14 mouse cellular contexts compared by ENCODE assay signal in the genomic region with DNA sequence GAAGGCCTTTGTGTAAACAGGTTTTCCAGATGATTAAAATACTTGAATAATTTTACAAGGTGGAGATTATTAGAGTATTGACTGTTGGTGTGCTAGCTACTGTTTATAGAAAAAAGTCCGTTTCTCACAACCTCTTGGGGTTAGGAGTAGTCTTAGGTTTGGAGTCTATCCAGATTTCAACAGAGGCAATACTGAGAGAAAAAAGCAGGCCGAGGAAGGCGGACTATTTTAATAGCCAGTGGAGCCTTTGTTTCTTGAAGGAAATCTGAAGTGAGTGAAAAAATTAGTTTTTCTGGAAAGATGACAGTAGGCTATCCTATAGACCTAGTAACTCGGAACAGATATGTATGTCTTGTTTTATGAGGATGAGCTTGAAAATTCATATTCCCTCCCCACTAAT. TPM values are rescaled to one million over a fixed set of nuclear protein-coding genes. Genes with fewer than 3 reads are reported as not detected.
DNase-seq lines count a peak whose midpoint lies in the region; ATAC-seq and TF ChIP-seq lines count a peak whose summit lies in the region.
"Had no signal": no experiment of that assay in that cellular context is flagged by ENCODE, and none has a peak within 500 bp of the region (broad histone marks: within the 10 kb centered on the region; RNA-seq: fewer than 3 reads in every experiment).

No protein-coding gene starts in this region.

- no peak overlapping the region for H3K27ac ChIP-seq in heart, embryonic 15.5 days
- no peak overlapping the region for H3K27ac ChIP-seq in heart, embryonic 11.5 days (ENCODE audit: low read depth, low read length)
- H3K27ac ChIP-seq in lung, postnatal 0 days (ENCODE audit: low read length) = no peak overlapping the region
- no peak overlapping the region for H3K27ac ChIP-seq in neural tube, embryonic 15.5 days (replicated peaks)

- peak overlapping the region; percentile 85 for H3K4me3 ChIP-seq in heart, embryonic 15.5 days
- H3K4me3 ChIP-seq in heart, embryonic 11.5 days (ENCODE audit: low read depth, low read length) = no peak overlapping the region
- H3K4me3 ChIP-seq in lung, postnatal 0 days (ENCODE audit: low read depth, low read length) = no peak overlapping the region
- H3K4me3 ChIP-seq in neural tube, embryonic 15.5 days (replicated peaks) = no peak overlapping the region

- no peak overlapping the region for H3K9ac ChIP-seq in heart, embryonic 15.5 days
- H3K9ac ChIP-seq in heart, embryonic 11.5 days (ENCODE audit: low read depth, low read length) = no peak overlapping the region
- H3K9ac ChIP-seq in lung, postnatal 0 days (replicated peaks; ENCODE audit: low read depth) = no peak overlapping the region
- no peak overlapping the region for H3K9ac ChIP-seq in neural tube, embryonic 15.5 days (replicated peaks)

- TF ChIP-seq EP300 in lung, postnatal 0 days (IDR thresholded peaks at IDR 0.05) = no peak

- DNase-seq in lung, postnatal 0 days (ENCODE audit: low spot score) = no peak
- DNase-seq in lung, postnatal 25 days (ENCODE audit: low spot score) = no peak
- DNase-seq in adipocyte (ENCODE audit: low spot score) = peak; percentile 51
- no peak for DNase-seq in embryo, embryonic 11 days
- DNase-seq: cerebellum, adult 11 months; kidney, postnatal 36 days; retina, postnatal 1 day; thymus, adult 18-20 months had no signal

- ATAC-seq in heart, embryonic 15.5 days (replicated peaks; ENCODE audit: insufficient number of reproducible peaks, insufficient read depth, low FRiP score, low read depth) = no peak
- no peak for ATAC-seq in heart, embryonic 11.5 days (replicated peaks; ENCODE audit: insufficient number of reproducible peaks, low FRiP score, low TSS enrichment)
- ATAC-seq in lung, postnatal 0 days = no peak
- ATAC-seq in neural tube, embryonic 15.5 days (ENCODE audit: low FRiP score) = no peak
- no peak for ATAC-seq in erythroid progenitor cell, adult 5-6 weeks (replicated peaks; ENCODE audit: low FRiP score, poor library complexity, severe bottlenecking)

- no peaks in the 10 kb centered on the region for H3K9me3 ChIP-seq in heart, embryonic 15.5 days (replicated peaks)
- H3K9me3 ChIP-seq in heart, embryonic 11.5 days (replicated peaks; ENCODE audit: control insufficient read depth, low read length) = no peaks in the 10 kb centered on the region
- no peaks in the 10 kb centered on the region for H3K9me3 ChIP-seq in lung, postnatal 0 days (ENCODE audit: low read length)
- no peaks in the 10 kb centered on the region for H3K9me3 ChIP-seq in neural tube, embryonic 15.5 days (replicated peaks)
- H3K9me3 ChIP-seq: embryonic facial prominence, embryonic 12.5 days had no signal

- H3K36me3 ChIP-seq in heart, embryonic 15.5 days = peaks cover 18% of the 10 kb centered on the region
- H3K36me3 ChIP-seq in heart, embryonic 11.5 days (ENCODE audit: control insufficient read depth, insufficient read depth, low read length) = peaks cover 13% of the 10 kb centered on the region; the same call in 1 of the 2 replicates
- no peaks in the 10 kb centered on the region for H3K36me3 ChIP-seq in lung, postnatal 0 days (ENCODE audit: insufficient read depth, low read length)
- H3K36me3 ChIP-seq in neural tube, embryonic 15.5 days = peaks cover 29% of the 10 kb centered on the region

- peak overlapping the region; percentile 82 for H3K4me2 ChIP-seq in heart, embryonic 15.5 days
- H3K4me2 ChIP-seq in heart, embryonic 11.5 days = no peak overlapping the region; the same call in 1 of the 2 replicates
- H3K4me2 ChIP-seq in lung, postnatal 0 days (replicated peaks; ENCODE audit: low read depth, low read length) = peak overlapping the region; percentile 71
- peak overlapping the region; percentile 66 for H3K4me2 ChIP-seq in neural tube, embryonic 15.5 days

- peaks cover 15% of the 10 kb centered on the region for H3K4me1 ChIP-seq in heart, embryonic 15.5 days (replicated peaks)
- H3K4me1 ChIP-seq in heart, embryonic 11.5 days (ENCODE audit: control insufficient read depth, insufficient read depth, low read length) = no peaks in the 10 kb centered on the region; the same call in 1 of the 2 replicates
- peaks cover 6% of the 10 kb centered on the region for H3K4me1 ChIP-seq in lung, postnatal 0 days (ENCODE audit: insufficient read depth, low read depth, low read length)
- peaks cover 25% of the 10 kb centered on the region for H3K4me1 ChIP-seq in neural tube, embryonic 15.5 days

- no peak for TF ChIP-seq CTCF in lung, postnatal 0 days (IDR thresholded peaks at IDR 0.05)

- no peaks in the 10 kb centered on the region for H3K27me3 ChIP-seq in heart, embryonic 15.5 days
- H3K27me3 ChIP-seq in heart, embryonic 11.5 days (ENCODE audit: control insufficient read depth, insufficient read depth, low read length) = no peaks in the 10 kb centered on the region
- H3K27me3 ChIP-seq in lung, postnatal 0 days (replicated peaks; ENCODE audit: insufficient read depth, low read length) = no peaks in the 10 kb centered on the region
- H3K27me3 ChIP-seq in neural tube, embryonic 15.5 days (replicated peaks) = no peaks in the 10 kb centered on the region
- H3K27me3 ChIP-seq: embryonic facial prominence, embryonic 12.5 days had no signal

- 93% methylated on average over 4 of the region's 4 CpGs for WGBS in heart, embryonic 15.5 days
- 92% methylated on average over 4 of the region's 4 CpGs for WGBS in heart, embryonic 11.5 days (ENCODE audit: insufficient replicate concordance)
- 81% methylated on average over 4 of the region's 4 CpGs for WGBS in lung, postnatal 0 days
- 95% methylated on average over 4 of the region's 4 CpGs for WGBS in neural tube, embryonic 15.5 days

RNA-seq across cellular contexts. Expression of gene Ndufb2, which starts 0.9 kb away (rescaled TPM):
- 546 and 708 TPM in 2 replicates for polyA plus RNA-seq in heart, embryonic 15.5 days (2015; fragmentation: Nextera tagmentation; extraction: Ambion mirVana)
- 524 and 555 TPM in 2 replicates for polyA plus RNA-seq in heart, embryonic 11.5 days (2014; fragmentation: Nextera tagmentation; extraction: Ambion mirVana)
- polyA plus RNA-seq in lung, postnatal 0 days (2015; fragmentation: Nextera tagmentation; extraction: Ambion mirVana) = 267 and 287 TPM in 2 replicates
- polyA plus RNA-seq in neural tube, embryonic 15.5 days (2015; fragmentation: Nextera tagmentation; extraction: Ambion mirVana) = 495 and 582 TPM in 2 replicates
- 14.7 and 16.2 TPM in 2 replicates for total RNA-seq in erythroid progenitor cell, adult 5-6 weeks (2015; ENCODE audit: low replicate concordance)
- total RNA-seq in erythroid progenitor cell, adult 5-6 weeks (2017; ENCODE audit: low replicate concordance) = 10.5 and 24.9 TPM in 2 replicates

RNA-seq across cellular contexts. Expression of gene Gm42420, which starts 5.9 kb away (rescaled TPM):
- 2.0 TPM in 1 of 2 replicates, not detected in the other for polyA plus RNA-seq in heart, embryonic 15.5 days (2015; fragmentation: Nextera tagmentation; extraction: Ambion mirVana)
- 1.4 and 1.9 TPM in 2 replicates for polyA plus RNA-seq in heart, embryonic 11.5 days (2014; fragmentation: Nextera tagmentation; extraction: Ambion mirVana)
- 0.75 and 0.89 TPM in 2 replicates for polyA plus RNA-seq in lung, postnatal 0 days (2015; fragmentation: Nextera tagmentation; extraction: Ambion mirVana)
- 2.0 and 3.5 TPM in 2 replicates for polyA plus RNA-seq in neural tube, embryonic 15.5 days (2015; fragmentation: Nextera tagmentation; extraction: Ambion mirVana)
- total RNA-seq in erythroid progenitor cell, adult 5-6 weeks (2015; ENCODE audit: low replicate concordance) = not detected in 2 replicates
- total RNA-seq in erythroid progenitor cell, adult 5-6 weeks (2017; ENCODE audit: low replicate concordance) = not detected in 2 replicates
- total RNA-seq: heart, postnatal 25 days had no signal
- polyA plus RNA-seq: embryonic facial prominence, embryonic 12.5 days had no signal

RNA-seq across cellular contexts. Expression of gene Adck2, which starts 17.8 kb away (rescaled TPM):
- 18.4 and 18.9 TPM in 2 replicates for polyA plus RNA-seq in heart, embryonic 15.5 days (2015; fragmentation: Nextera tagmentation; extraction: Ambion mirVana)
- polyA plus RNA-seq in heart, embryonic 11.5 days (2014; fragmentation: Nextera tagmentation; extraction: Ambion mirVana) = 14.9 and 18.6 TPM in 2 replicates
- 24.6 and 25.7 TPM in 2 replicates for polyA plus RNA-seq in lung, postnatal 0 days (2015; fragmentation: Nextera tagmentation; extraction: Ambion mirVana)
- 44.8 and 45.3 TPM in 2 replicates for polyA plus RNA-seq in neural tube, embryonic 15.5 days (2015; fragmentation: Nextera tagmentation; extraction: Ambion mirVana)
- 9.7 TPM in 1 of 2 replicates, not detected in the other for total RNA-seq in erythroid progenitor cell, adult 5-6 weeks (2015; ENCODE audit: low replicate concordance)
- 0.76 and 1.4 TPM in 2 replicates for total RNA-seq in erythroid progenitor cell, adult 5-6 weeks (2017; ENCODE audit: low replicate concordance)

RNA-seq across cellular contexts. Expression of gene Dennd2a, which starts 33.8 kb away (rescaled TPM):
- polyA plus RNA-seq in heart, embryonic 15.5 days (2015; fragmentation: Nextera tagmentation; extraction: Ambion mirVana) = 11.9 and 14.6 TPM in 2 replicates
- polyA plus RNA-seq in heart, embryonic 11.5 days (2014; fragmentation: Nextera tagmentation; extraction: Ambion mirVana) = 21.5 and 24.8 TPM in 2 replicates
- 13.4 and 13.8 TPM in 2 replicates for polyA plus RNA-seq in lung, postnatal 0 days (2015; fragmentation: Nextera tagmentation; extraction: Ambion mirVana)
- 14.8 and 15.0 TPM in 2 replicates for polyA plus RNA-seq in neural tube, embryonic 15.5 days (2015; fragmentation: Nextera tagmentation; extraction: Ambion mirVana)
- total RNA-seq in erythroid progenitor cell, adult 5-6 weeks (2015; ENCODE audit: low replicate concordance) = 1.3 TPM in 1 of 2 replicates, not detected in the other
- 0.53 TPM in 1 of 2 replicates, not detected in the other for total RNA-seq in erythroid progenitor cell, adult 5-6 weeks (2017; ENCODE audit: low replicate concordance)
